Mouse (Mus musculus) G1E-ER4 (cell line): ENCODE data around the gene Clock. TPM values are rescaled to one million over a fixed set of nuclear protein-coding genes. Genes with fewer than 3 reads are reported as not detected.

Experiments
- GATA1 ChIP-seq: IDR thresholded peaks from one replicate; pipeline ENCODE4 v1.8.0; 2012; ENCODE audit warnings: low read length, inconsistent platforms
- polyA plus RNA-seq: library from polyadenylated mRNA; stranded (reverse); fragments of >175 nt; gene quantifications from 2 replicates; pipeline ENCODE4 v1.2.3, GENCODE M21; 2012

Clock gene
- polyA plus RNA-seq, 1 experiment: 1.8 TPM

GRCm38 (mm10) chr5:76203171-76203570 lies 101.4 kb downstream of the Clock start:
- TF ChIP-seq GATA1: no peak

DNA sequence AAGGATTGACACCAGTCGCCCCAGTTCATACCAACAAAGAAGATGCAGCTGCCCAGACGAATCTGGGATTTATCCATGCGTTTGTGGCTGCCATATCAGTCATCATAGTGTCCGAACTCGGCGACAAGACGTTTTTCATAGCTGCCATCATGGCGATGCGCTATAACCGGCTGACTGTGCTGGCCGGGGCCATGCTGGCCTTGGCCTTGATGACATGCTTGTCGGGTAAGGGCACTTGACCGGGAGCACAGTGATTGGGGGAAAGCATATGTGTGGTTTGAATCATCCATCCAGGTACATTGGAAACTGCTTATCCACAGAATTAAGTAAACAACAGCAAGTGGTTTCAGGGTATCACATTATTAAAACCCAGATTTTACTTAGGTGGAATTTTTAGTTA lies 105.2 kb downstream of the Clock start:
- no peak for TF ChIP-seq GATA1

GRCm38 (mm10) chr5:76194377-76194945 lies 110.1 kb downstream of the Clock start:
- TF ChIP-seq GATA1: no peak

GRCm38 (mm10) chr5:76193075-76193474 lies 111.5 kb downstream of the Clock start:
- TF ChIP-seq GATA1: no peak

GRCm38 (mm10) chr5:76190609-76191008 lies 114.0 kb downstream of the Clock start:
- TF ChIP-seq GATA1: no peak

DNA sequence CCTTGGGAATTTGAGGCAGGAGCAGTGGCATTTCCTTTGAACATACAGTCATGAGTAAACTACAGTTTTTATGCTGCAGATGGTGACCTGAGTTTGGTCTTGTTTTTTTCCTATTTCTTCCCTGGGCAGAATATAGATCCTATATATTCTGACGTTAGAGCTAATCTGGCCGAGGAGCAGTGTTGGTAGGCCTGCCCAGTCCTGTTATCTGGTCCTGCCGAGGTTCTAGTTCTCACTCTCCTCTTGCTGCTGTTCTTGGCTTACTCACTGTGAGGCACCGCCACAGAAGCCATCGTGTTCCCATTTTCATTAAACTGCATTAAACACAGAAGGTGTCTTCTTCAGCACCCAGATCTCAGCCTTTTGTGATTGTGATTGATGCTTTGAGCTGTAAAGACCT lies 116.7 kb downstream of the Clock start:
- TF ChIP-seq GATA1: no peak

DNA sequence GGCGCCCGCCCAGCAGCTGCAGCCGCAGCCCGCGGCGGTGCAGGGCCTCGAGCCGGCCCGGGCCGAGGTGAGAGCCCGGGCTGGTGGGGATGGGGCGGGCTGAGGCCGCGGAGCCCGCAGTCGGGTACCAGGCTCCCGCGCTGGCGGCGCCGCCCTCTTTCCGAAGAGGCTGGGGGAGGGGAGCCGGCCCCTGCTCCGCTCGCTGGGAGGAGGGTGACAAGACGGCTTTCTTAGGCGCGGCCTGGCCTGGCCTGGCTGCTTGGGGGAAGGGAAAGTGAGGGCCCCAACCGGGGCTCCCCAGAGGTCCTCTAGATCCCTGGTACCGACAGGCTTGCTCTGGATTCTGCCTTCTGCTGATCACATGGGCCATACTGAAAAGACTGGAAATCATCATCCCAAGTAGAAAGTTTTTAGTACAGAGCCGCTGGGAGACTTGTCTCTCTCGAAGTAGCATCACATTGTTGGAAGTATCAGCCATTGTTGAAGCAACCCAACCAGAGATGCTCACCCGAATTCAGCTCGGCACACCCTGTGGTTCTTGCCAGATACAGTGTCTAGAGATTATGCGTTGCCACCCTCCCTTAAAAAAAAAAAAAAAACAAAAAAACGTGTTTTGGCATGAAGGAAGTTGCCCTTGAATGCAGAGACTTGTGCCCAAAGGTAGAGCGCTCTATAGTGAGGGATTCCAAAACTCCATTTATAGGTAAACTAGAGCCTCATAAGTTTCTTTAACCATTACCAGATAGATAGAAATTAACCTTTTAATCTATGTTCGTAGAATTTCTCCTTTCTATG lies 120.1 kb downstream of the Clock start:
- no peak for TF ChIP-seq GATA1

DNA sequence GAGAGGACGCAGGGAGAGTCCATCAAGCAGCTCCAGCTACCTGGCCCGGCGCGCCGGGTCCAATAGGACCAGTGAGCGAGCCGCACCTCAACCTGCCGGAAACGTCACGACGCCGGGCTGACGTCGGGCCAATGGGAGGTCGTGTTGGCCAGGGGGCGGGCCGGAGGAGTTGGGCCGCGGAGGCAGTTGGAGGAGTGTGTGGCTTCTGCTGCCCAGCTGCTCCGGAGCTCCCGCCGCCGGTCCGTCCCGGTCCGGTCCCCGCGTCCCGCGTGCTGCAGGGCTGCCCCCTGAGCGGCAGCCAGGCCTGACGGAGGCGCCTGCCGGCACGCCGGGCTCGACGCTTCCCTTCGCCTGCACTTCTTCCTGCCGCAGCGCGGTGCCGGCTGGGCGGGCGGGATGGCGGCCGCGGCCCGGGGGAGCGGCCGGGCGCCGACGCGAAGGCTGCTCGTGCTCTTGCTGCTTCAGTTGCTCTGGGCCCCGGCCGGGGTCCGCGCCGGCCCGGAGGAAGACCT lies 120.8 kb downstream of the Clock start, which contains the start of gene Tmem165:
Gene Tmem165 (plus strand): TSS at position 131 of the 512 bp plus-strand sequence.
- TF ChIP-seq GATA1: no peak

- no peak for TF ChIP-seq GATA1
Measured at GRCm38 (mm10) chr5:76183043-76183749, 121.4 kb downstream of the Clock start.

- TF ChIP-seq GATA1: no peak
Measured at GRCm38 (mm10) chr5:76182326-76182725, 122.3 kb downstream of the Clock start.

DNA sequence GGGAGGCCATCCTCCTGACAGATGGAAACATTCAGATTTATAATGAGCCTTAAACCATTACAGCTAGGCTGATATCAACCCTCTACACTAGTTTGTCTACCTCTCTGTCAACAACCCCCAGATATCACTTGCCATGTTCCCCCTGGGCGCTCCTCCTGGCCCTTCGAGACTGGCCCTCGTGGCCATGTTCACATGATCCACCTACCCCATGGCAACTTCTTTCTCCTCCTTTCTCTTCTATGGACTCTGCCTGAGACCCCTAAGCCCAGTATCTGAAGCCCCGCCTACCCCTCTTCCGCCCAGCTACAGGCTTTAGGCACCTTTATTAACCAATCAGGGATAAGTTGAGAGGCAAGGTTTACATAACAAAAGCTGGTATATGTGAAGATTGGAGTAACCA lies 124.8 kb downstream of the Clock start:
- TF ChIP-seq GATA1: no peak

GRCm38 (mm10) chr5:76179171-76179570 lies 125.4 kb downstream of the Clock start:
- TF ChIP-seq GATA1: no peak

DNA sequence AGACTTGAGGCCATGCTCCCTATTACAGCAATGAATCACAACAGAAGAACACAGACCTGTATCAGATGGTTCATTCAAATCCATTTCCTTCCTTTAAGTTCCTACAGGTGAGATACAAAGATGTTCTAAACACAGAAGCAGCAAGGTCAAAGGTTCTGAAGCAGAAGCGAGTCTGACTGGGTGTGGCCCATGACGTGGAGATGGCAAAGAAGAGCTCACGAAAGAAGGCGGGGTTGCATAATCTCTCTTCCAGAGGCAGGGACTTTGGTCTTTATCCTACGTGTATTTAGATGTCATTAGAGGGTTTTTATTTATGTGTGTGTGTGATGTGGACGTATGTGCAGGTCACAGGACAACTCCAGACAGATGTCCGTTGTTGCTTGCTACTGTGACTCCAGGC lies 126.9 kb downstream of the Clock start:
- TF ChIP-seq GATA1: no peak

DNA sequence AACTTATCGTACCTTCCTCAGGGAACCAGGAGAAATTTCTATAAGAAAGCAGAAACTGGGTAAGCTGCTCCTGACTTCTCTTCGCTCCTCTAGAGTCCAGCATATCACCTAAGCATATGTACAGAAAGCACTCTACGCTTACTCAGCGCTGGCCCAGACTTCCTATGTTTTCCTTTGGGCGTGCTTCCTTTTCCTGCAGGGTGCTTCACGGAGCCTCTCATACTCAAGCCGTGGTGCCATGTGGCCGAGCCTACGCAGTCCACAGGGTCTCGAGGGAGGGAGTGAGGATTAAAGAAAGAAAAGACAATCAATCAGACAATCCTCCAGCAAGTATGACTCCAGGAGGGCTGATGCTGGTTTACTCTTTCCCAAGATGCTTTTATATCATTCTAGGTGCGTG lies 127.8 kb downstream of the Clock start:
- TF ChIP-seq GATA1: no peak

DNA sequence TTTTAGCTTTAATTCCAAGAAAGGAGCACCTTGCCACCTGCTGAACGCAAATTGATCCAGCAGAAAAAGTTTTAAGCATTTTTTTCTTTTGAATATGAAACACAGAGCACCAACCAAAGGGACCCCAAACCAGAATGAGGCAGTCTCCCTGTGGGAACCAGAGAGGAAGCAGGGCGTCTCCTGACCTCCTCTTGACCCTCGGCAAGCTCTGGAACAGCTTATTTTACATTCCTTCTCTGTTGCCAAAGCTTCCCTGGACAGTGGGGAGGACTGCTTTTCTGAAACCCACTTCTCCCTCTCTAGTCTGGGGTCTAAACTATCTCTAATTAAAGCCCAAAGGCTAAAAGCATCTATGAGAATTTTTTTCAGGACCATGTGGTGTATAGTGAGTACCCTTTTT lies 128.2 kb downstream of the Clock start:
- no peak for TF ChIP-seq GATA1

- no peak for TF ChIP-seq GATA1
Measured at GRCm38 (mm10) chr5:76175051-76175450, 129.5 kb downstream of the Clock start.
